Mouse (Mus musculus): ENCODE data around the gene Bax. TPM values are rescaled to one million over a fixed set of nuclear protein-coding genes. Genes with fewer than 3 reads are reported as not detected.

Bax gene
- polyA plus RNA-seq, 1 experiment from 2014 or later = 60.8 TPM

- Histone ChIP-seq H3K27me3 (ENCODE audit: insufficient read depth, low read length) (no peaks in the 10 kb centered on the region), H3K27ac (ENCODE audit: low read depth) (peak overlapping the region; percentile 98), H3K9me3 (ENCODE audit: low read length) (no peaks in the 10 kb centered on the region), H3K4me2 (ENCODE audit: low read depth, low read length) (peak overlapping the region; percentile 79), H3K36me3 (replicated peaks; ENCODE audit: insufficient read depth, low read length) (peaks cover 30% of the 10 kb centered on the region), H3K4me1 (ENCODE audit: insufficient read depth) (peaks cover 33% of the 10 kb centered on the region), H3K4me3 (ENCODE audit: low read depth, low read length) (peak overlapping the region; percentile 68; the same call in 1 of the 2 replicates), H3K9ac (replicated peaks) (peak overlapping the region; percentile 28)
- DNase-seq = no peak
- ATAC-seq = no peak; the same call in none of the 2 replicates
- WGBS (ENCODE audit: insufficient replicate concordance) = 48% methylated on average over 9 of the region's 9 CpGs
- TF ChIP-seq EP300 (IDR thresholded peaks at IDR 0.05; ENCODE audit: low read depth) (no peak), CTCF (IDR thresholded peaks at IDR 0.05; ENCODE audit: low read depth) (no peak)
Observed at GRCm38 (mm10) chr7:45456721-45457203, 9.9 kb downstream of the Bax start.

GRCm38 (mm10) chr7:45455932-45456696 is 10.6 kb downstream of the Bax start:
- WGBS (ENCODE audit: insufficient replicate concordance) = 79% methylated on average over 13 of the region's 13 CpGs
- H3K4me1 ChIP-seq (ENCODE audit: insufficient read depth) = peaks cover 28% of the 10 kb centered on the region
- no peaks in the 10 kb centered on the region for H3K9me3 ChIP-seq (ENCODE audit: low read length)
- H3K4me2 ChIP-seq (ENCODE audit: low read depth, low read length) = peak overlapping the region; percentile 79; the same call in 1 of the 2 replicates
- H3K27me3 ChIP-seq (ENCODE audit: insufficient read depth, low read length) = no peaks in the 10 kb centered on the region
- H3K9ac ChIP-seq (replicated peaks) = peak overlapping the region; percentile 28; the same call in 1 of the 2 replicates
- H3K4me3 ChIP-seq (ENCODE audit: low read depth, low read length) = no peak overlapping the region
- ATAC-seq = no peak
- no peak for TF ChIP-seq EP300 (IDR thresholded peaks at IDR 0.05; ENCODE audit: low read depth)
- TF ChIP-seq CTCF (IDR thresholded peaks at IDR 0.05; ENCODE audit: low read depth) = no peak
- DNase-seq = no peak
- H3K27ac ChIP-seq (ENCODE audit: low read depth) = peak overlapping the region; percentile 98
- peaks cover 28% of the 10 kb centered on the region for H3K36me3 ChIP-seq (replicated peaks; ENCODE audit: insufficient read depth, low read length)

- H3K4me2 ChIP-seq (ENCODE audit: low read depth, low read length) = no peak overlapping the region
- no peak overlapping the region for H3K27ac ChIP-seq (ENCODE audit: low read depth)
Observed at GRCm38 (mm10) chr7:45454971-45455370, 11.7 kb downstream of the Bax start.

GRCm38 (mm10) chr7:45451344-45451982 is 15.2 kb downstream of the Bax start:
- Histone ChIP-seq H3K27me3 (ENCODE audit: insufficient read depth, low read length) (no peaks in the 10 kb centered on the region), H3K4me3 (ENCODE audit: low read depth, low read length) (no peak overlapping the region), H3K36me3 (replicated peaks; ENCODE audit: insufficient read depth, low read length) (peaks cover 15% of the 10 kb centered on the region; the same call in 1 of the 2 replicates), H3K27ac (ENCODE audit: low read depth) (no peak overlapping the region), H3K4me1 (ENCODE audit: insufficient read depth) (no peaks in the 10 kb centered on the region), H3K9me3 (ENCODE audit: low read length) (no peaks in the 10 kb centered on the region), H3K4me2 (ENCODE audit: low read depth, low read length) (no peak overlapping the region), H3K9ac (replicated peaks) (no peak overlapping the region)
- TF ChIP-seq CTCF (IDR thresholded peaks at IDR 0.05; ENCODE audit: low read depth) (peak; percentile 96), EP300 (IDR thresholded peaks at IDR 0.05; ENCODE audit: low read depth) (no peak)
- 58% methylated on average over 23 of the region's 23 CpGs for WGBS (ENCODE audit: insufficient replicate concordance)
- DNase-seq (peak; percentile 89), ATAC-seq (peak; percentile 80)

More at GRCm38 (mm10) chr7:45454971-45455370, 11.7 kb downstream of the Bax start:
- ATAC-seq = no peak
- TF ChIP-seq EP300 (IDR thresholded peaks at IDR 0.05; ENCODE audit: low read depth) = no peak
- Histone ChIP-seq H3K4me1 (ENCODE audit: insufficient read depth) (peaks cover 18% of the 10 kb centered on the region), H3K27me3 (ENCODE audit: insufficient read depth, low read length) (no peaks in the 10 kb centered on the region), H3K4me3 (ENCODE audit: low read depth, low read length) (no peak overlapping the region), H3K36me3 (replicated peaks; ENCODE audit: insufficient read depth, low read length) (peaks cover 28% of the 10 kb centered on the region), H3K9ac (replicated peaks) (no peak overlapping the region), H3K9me3 (ENCODE audit: low read length) (no peaks in the 10 kb centered on the region)
- DNase-seq = no peak
- WGBS (ENCODE audit: insufficient replicate concordance) = 89% methylated on average over 15 of the region's 15 CpGs

- no peak overlapping the region for H3K4me3 ChIP-seq (ENCODE audit: low read depth, low read length)
- H3K9me3 ChIP-seq (ENCODE audit: low read length) = no peaks in the 10 kb centered on the region
- ATAC-seq (no peak), DNase-seq (no peak)
- peaks cover 13% of the 10 kb centered on the region; the same call in 1 of the 2 replicates for H3K36me3 ChIP-seq (replicated peaks; ENCODE audit: insufficient read depth, low read length)
- WGBS (ENCODE audit: insufficient replicate concordance) = 86% methylated on average over 1 of the region's 1 CpGs
- H3K4me1 ChIP-seq (ENCODE audit: insufficient read depth) = no peaks in the 10 kb centered on the region
- H3K27ac ChIP-seq (ENCODE audit: low read depth) = no peak overlapping the region
- H3K27me3 ChIP-seq (ENCODE audit: insufficient read depth, low read length) = no peaks in the 10 kb centered on the region
- no peak overlapping the region for H3K4me2 ChIP-seq (ENCODE audit: low read depth, low read length)
- H3K9ac ChIP-seq (replicated peaks) = no peak overlapping the region
- TF ChIP-seq CTCF (IDR thresholded peaks at IDR 0.05; ENCODE audit: low read depth) (no peak), EP300 (IDR thresholded peaks at IDR 0.05; ENCODE audit: low read depth) (no peak)
Observed at GRCm38 (mm10) chr7:45449974-45450373, 16.7 kb downstream of the Bax start.

- Histone ChIP-seq H3K4me2 (ENCODE audit: low read depth, low read length) (no peak overlapping the region), H3K9me3 (ENCODE audit: low read length) (no peaks in the 10 kb centered on the region), H3K27me3 (ENCODE audit: insufficient read depth, low read length) (no peaks in the 10 kb centered on the region), H3K4me3 (ENCODE audit: low read depth, low read length) (no peak overlapping the region), H3K9ac (replicated peaks) (no peak overlapping the region), H3K4me1 (ENCODE audit: insufficient read depth) (no peaks in the 10 kb centered on the region), H3K27ac (ENCODE audit: low read depth) (no peak overlapping the region), H3K36me3 (replicated peaks; ENCODE audit: insufficient read depth, low read length) (peaks cover 27% of the 10 kb centered on the region)
- 31% methylated on average over 11 of the region's 11 CpGs for WGBS (ENCODE audit: insufficient replicate concordance)
- TF ChIP-seq CTCF (IDR thresholded peaks at IDR 0.05; ENCODE audit: low read depth) (peak; percentile 67), EP300 (IDR thresholded peaks at IDR 0.05; ENCODE audit: low read depth) (no peak)
- DNase-seq (peak; percentile 61), ATAC-seq (peak; percentile 66)
Observed at GRCm38 (mm10) chr7:45447325-45447990, 19.2 kb downstream of the Bax start.
